Mouse (Mus musculus) embryonic facial prominence, embryonic 13.5 days (tissue): Measurements from ENCODE around the gene Noct. TPM values are rescaled to one million over a fixed set of nuclear protein-coding genes. Genes with fewer than 3 reads are reported as not detected.

ENCODE experiments used
- ATAC-seq: fragments of 200-750 bp; cut with Nextera tagmentation; 2 replicates; pipeline ENCODE4 v1.8.0; 2017; ENCODE audit warnings: low read depth; ENCODE audit not compliant: insufficient number of reproducible peaks, insufficient read depth, low FRiP score, low TSS enrichment
- H3K27ac ChIP-seq: fragments of 300-500 bp; sonication (generic); 2 replicates; pipeline ENCODE4 v1.5.1; 2015; ENCODE audit warnings: moderate library complexity, mild to moderate bottlenecking, inconsistent platforms
- H3K27me3 ChIP-seq: fragments of 300-500 bp; sonication (generic); 2 replicates; pipeline ENCODE4 v1.6.1; 2015; ENCODE audit warnings: mild to moderate bottlenecking, inconsistent platforms
- H3K36me3 ChIP-seq: fragments of 300-500 bp; sonication (generic); 2 replicates; pipeline ENCODE4 v1.6.1; 2015; ENCODE audit warnings: mild to moderate bottlenecking, inconsistent platforms
- H3K4me1 ChIP-seq: fragments of 300-500 bp; sonication (generic); 2 replicates; pipeline ENCODE4 v1.6.1; 2015; ENCODE audit warnings: inconsistent platforms
- H3K4me2 ChIP-seq: fragments of 300-500 bp; sonication (generic); 2 replicates; pipeline ENCODE4 v1.6.1; 2015; ENCODE audit warnings: moderate library complexity, mild to moderate bottlenecking, inconsistent platforms
- H3K4me3 ChIP-seq: fragments of 300-500 bp; sonication (generic); 2 replicates; pipeline ENCODE4 v1.5.1; 2015; ENCODE audit warnings: mild to moderate bottlenecking, inconsistent platforms
- H3K9ac ChIP-seq: fragments of 300-500 bp; sonication (generic); 2 replicates; pipeline ENCODE4 v1.6.1; 2015; ENCODE audit warnings: mild to moderate bottlenecking, inconsistent platforms
- H3K9me3 ChIP-seq: fragments of 300-500 bp; sonication (generic); 2 replicates; pipeline ENCODE4 v1.6.1; 2016; ENCODE audit warnings: inconsistent platforms
- WGBS: fragments of 180-500 bp; shearing (Covaris S2); methylation state at CpG from one replicate; pipeline ENCODE4 v1.1.7; 2015; ENCODE audit warnings: mixed read lengths; 5-methylcytosine and 5-hydroxymethylcytosine counted together
- polyA plus RNA-seq: library from polyadenylated mRNA; unstranded; fragments of >200 nt; fragmentation: Nextera tagmentation; extraction: Ambion mirVana; gene quantifications from 2 replicates; pipeline ENCODE4 v1.2.1, GENCODE M21; 2015

Noct gene
- polyA plus RNA-seq, 1 experiment from 2014 or later: 9.9 TPM

DNA sequence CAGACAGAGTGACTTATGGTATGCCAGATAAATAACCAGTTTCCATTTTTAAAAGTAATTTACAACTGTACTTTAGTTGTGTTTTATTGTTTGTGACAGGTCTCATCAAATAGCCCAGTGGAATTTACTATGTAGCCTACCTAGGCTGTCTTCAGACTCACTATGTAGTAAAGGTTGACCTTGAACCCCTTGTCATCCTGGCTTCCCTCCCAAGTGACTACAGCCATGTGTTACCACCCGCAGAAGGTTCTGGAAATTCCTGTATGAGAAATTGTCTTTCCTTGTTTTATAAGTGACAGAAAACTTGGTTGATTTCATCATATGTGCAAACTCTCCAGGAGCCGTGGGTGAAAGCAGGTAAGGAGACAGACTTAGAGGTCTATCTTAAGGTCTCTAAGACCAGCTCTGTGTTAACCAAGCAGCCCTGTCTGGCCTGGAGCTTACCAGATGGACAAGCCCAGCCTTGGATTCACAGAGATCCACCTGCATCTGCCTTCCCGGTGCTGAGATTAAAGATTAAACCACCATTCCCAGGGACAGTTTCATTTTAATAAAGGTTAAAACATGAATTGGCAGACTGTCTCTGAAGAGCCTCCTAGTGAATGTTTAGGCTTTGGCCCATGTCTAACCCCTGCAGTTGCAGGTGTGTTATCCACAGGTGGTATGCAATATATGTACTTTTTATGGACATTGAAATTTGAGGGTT lies 8.1 kb downstream of the Noct start:
- Histone ChIP-seq H3K27me3 (no peaks in the 10 kb centered on the region), H3K36me3 (no peaks in the 10 kb centered on the region), H3K9me3 (no peaks in the 10 kb centered on the region), H3K4me1 (peaks cover 29% of the 10 kb centered on the region), H3K27ac (no peak overlapping the region), H3K4me2 (no peak overlapping the region), H3K4me3 (no peak overlapping the region), H3K9ac (no peak overlapping the region)
- 88% methylated on average over 3 of the region's 3 CpGs for WGBS
- ATAC-seq: no peak

GRCm38 (mm10) chr3:51233474-51233873 lies 9.2 kb downstream of the Noct start:
- ATAC-seq: no peak
- Histone ChIP-seq H3K4me2 (no peak overlapping the region), H3K9me3 (no peaks in the 10 kb centered on the region), H3K36me3 (no peaks in the 10 kb centered on the region), H3K4me1 (peaks cover 35% of the 10 kb centered on the region), H3K4me3 (no peak overlapping the region), H3K9ac (no peak overlapping the region), H3K27ac (no peak overlapping the region), H3K27me3 (no peaks in the 10 kb centered on the region)
- WGBS: 51% methylated on average over 5 of the region's 5 CpGs

DNA sequence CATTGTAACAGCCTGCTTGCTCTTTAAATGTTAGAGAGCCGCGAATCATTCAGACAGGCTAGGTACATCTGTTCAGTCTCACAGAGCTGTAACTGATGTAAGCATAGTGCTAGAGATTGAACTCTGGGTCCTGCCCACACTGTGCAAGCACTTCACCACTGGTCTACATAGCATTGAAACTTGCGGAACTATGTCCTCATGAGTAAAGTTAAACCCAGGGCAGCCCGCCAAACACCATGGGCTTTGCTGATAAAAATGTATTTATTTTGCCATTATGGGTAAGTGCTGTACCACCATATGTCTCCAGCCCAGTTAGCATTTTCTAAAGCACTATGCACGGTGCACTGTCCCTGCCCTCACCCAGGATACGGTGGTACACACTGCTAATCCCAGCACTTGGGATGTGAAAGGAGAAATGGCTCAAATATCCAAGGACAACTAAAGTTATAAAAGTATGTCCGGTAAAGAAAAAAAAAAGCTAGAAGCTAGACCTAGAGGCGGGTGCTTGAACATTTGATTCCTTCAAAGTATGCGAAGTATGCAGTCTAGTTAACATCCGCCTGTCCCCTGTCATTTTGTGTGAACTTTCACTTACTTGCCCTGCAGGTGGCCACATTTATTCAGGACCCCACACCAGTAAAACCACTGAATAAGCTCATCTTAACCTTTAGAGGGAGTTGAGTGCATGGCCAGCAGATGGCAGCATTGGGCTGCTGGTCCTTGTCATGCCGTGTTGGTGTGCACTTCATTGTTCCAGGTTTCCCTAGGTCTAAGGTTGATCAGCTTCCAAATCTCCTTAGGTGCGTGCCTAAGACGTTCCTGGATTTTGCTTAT lies 9.9 kb downstream of the Noct start:
- no peaks in the 10 kb centered on the region for H3K9me3 ChIP-seq
- peak overlapping the region; percentile 12; the same call in 1 of the 2 replicates for H3K4me2 ChIP-seq
- no peak overlapping the region for H3K4me3 ChIP-seq
- peaks cover 32% of the 10 kb centered on the region for H3K4me1 ChIP-seq
- WGBS: 42% methylated on average over 13 of the region's 13 CpGs
- ATAC-seq: peak; percentile 81
- no peaks in the 10 kb centered on the region for H3K27me3 ChIP-seq
- H3K36me3 ChIP-seq: no peaks in the 10 kb centered on the region
- H3K27ac ChIP-seq: no peak overlapping the region
- 0 out of 2 replicates have a peak overlapping the region, but pooled peaks have one; percentile 38 for H3K9ac ChIP-seq

DNA sequence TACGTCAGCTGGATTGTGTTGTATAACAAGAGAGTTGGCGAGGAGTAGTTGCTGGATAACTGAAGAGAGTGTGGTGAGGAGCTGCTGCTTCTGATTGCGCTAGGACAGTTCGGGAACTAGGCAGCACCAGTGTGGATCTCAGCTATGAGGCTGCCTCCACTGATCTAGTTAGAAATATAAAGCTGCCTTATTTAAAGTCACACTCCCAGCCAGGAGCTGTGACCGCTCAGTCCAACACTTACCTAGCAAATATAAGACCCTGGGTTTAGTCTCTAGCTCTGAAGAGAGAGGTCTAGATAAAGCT lies 10.5 kb downstream of the Noct start:
- Histone ChIP-seq H3K4me2 (peak overlapping the region; percentile 12; the same call in 1 of the 2 replicates), H3K9me3 (no peaks in the 10 kb centered on the region), H3K9ac (no peak overlapping the region), H3K27ac (no peak overlapping the region), H3K4me1 (peaks cover 32% of the 10 kb centered on the region), H3K27me3 (no peaks in the 10 kb centered on the region), H3K36me3 (no peaks in the 10 kb centered on the region), H3K4me3 (no peak overlapping the region)
- WGBS: 75% methylated on average over 5 of the region's 5 CpGs
- ATAC-seq: 0 out of 2 replicates have a peak, but pooled peaks have one; percentile 21

DNA sequence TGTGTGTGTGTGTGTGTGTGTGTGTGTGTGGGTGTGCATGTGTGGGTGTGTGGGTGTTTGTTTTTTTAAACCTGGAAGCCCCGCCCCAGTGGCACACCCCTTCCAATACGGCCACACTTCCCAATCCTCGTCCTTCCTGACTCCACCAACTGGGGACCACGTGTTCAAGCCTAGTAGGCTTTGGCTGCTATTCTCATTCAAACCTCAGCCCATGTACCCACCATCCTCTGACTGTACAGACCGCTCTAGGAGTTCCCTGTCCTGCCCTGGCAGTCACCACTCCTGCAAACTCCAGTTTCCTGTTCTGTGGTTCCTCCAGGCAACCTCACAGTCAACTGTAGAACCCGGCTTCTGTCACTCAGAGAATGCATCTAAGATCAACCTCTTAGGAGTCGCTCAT lies 14.3 kb downstream of the Noct start:
- H3K36me3 ChIP-seq: no peaks in the 10 kb centered on the region
- H3K4me3 ChIP-seq: no peak overlapping the region
- H3K27ac ChIP-seq: no peak overlapping the region
- no peak overlapping the region for H3K4me2 ChIP-seq
- no peak overlapping the region for H3K9ac ChIP-seq
- ATAC-seq: no peak
- H3K27me3 ChIP-seq: no peaks in the 10 kb centered on the region
- peaks cover 21% of the 10 kb centered on the region for H3K4me1 ChIP-seq
- H3K9me3 ChIP-seq: no peaks in the 10 kb centered on the region
- 88% methylated on average over 7 of the region's 7 CpGs for WGBS

DNA sequence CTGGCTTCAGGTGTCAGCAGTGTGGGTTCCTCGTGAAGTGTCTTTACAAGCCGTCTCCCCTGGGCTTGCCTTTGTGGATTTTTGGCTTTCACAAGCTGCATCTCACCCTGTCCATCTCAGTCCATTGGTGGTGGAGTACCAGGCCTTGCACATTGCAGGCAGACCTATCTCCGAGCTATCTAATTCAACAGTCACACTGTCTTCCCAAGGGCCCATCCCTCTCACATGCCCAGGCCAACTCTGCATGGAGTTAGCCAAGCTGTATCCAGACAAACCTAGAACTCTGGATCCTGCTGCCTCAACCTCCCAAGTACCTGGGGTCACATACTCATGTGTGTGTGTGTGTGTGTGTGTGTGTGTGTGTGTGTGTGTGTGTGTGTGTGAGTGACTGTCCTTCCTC lies 15.3 kb downstream of the Noct start:
- peaks cover 12% of the 10 kb centered on the region; the same call in 1 of the 2 replicates for H3K4me1 ChIP-seq
- no peaks in the 10 kb centered on the region for H3K9me3 ChIP-seq
- no peak overlapping the region for H3K27ac ChIP-seq
- ATAC-seq: no peak
- H3K36me3 ChIP-seq: no peaks in the 10 kb centered on the region
- no peak overlapping the region for H3K4me3 ChIP-seq
- H3K9ac ChIP-seq: no peak overlapping the region
- no peaks in the 10 kb centered on the region for H3K27me3 ChIP-seq
- 92% methylated on average over 3 of the region's 3 CpGs for WGBS
- no peak overlapping the region for H3K4me2 ChIP-seq

DNA sequence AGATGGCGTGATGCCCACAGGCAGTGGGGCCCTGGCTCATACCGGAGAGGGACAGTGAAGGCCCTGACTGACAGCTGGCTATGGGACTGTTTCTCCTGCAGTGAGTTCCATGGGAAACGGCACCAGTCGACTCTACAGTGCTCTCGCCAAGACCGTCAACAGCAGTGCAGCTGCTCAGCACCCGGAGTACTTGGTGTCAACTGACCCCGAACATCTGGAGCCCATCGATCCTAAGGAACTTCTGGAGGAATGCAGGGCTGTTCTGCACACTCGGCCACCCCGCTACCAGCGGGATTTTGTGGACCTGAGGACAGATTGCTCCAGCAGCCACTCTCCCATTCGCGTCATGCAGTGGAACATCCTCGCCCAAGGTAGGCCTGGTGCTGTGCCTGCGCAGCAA lies 23.5 kb downstream of the Noct start:
- no peak overlapping the region for H3K9ac ChIP-seq
- no peak overlapping the region for H3K27ac ChIP-seq
- WGBS: 57% methylated on average over 16 of the region's 16 CpGs
- H3K4me1 ChIP-seq: no peaks in the 10 kb centered on the region; the same call in none of the 2 replicates
- no peak overlapping the region for H3K4me2 ChIP-seq
- no peak overlapping the region for H3K4me3 ChIP-seq
- no peaks in the 10 kb centered on the region for H3K27me3 ChIP-seq
- H3K9me3 ChIP-seq: no peaks in the 10 kb centered on the region
- no peak for ATAC-seq
- peaks cover 31% of the 10 kb centered on the region for H3K36me3 ChIP-seq

GRCm38 (mm10) chr3:51248600-51248999 lies 24.4 kb downstream of the Noct start:
- H3K4me2 ChIP-seq: no peak overlapping the region
- 91% methylated on average over 6 of the region's 6 CpGs for WGBS
- no peak overlapping the region for H3K9ac ChIP-seq
- H3K27me3 ChIP-seq: no peaks in the 10 kb centered on the region
- H3K27ac ChIP-seq: no peak overlapping the region
- no peaks in the 10 kb centered on the region; the same call in none of the 2 replicates for H3K4me1 ChIP-seq
- H3K4me3 ChIP-seq: no peak overlapping the region
- no peak for ATAC-seq
- peaks cover 40% of the 10 kb centered on the region for H3K36me3 ChIP-seq
- H3K9me3 ChIP-seq: no peaks in the 10 kb centered on the region

DNA sequence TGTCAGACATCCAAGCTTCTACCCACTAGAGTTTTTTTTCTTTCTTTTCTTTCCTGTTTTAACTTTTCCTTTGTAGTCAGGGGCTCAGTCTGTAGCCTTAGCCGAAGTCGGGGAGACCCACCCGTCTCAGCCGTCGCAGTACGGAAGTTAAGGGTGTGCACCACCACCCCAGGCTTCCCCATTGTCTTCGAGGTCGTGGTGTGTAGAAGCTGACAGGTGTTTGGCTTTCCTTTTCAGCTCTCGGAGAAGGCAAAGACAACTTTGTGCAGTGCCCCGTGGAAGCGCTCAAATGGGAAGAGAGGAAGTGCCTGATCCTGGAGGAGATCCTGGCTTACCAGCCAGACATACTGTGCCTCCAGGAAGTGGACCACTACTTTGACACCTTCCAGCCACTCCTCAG lies 25.2 kb downstream of the Noct start:
- peaks cover 49% of the 10 kb centered on the region for H3K36me3 ChIP-seq
- H3K4me2 ChIP-seq: no peak overlapping the region
- ATAC-seq: no peak
- WGBS: 88% methylated on average over 11 of the region's 11 CpGs
- no peak overlapping the region for H3K9ac ChIP-seq
- H3K4me3 ChIP-seq: no peak overlapping the region
- no peaks in the 10 kb centered on the region for H3K27me3 ChIP-seq
- H3K9me3 ChIP-seq: no peaks in the 10 kb centered on the region
- H3K27ac ChIP-seq: no peak overlapping the region
- no peaks in the 10 kb centered on the region; the same call in none of the 2 replicates for H3K4me1 ChIP-seq

DNA sequence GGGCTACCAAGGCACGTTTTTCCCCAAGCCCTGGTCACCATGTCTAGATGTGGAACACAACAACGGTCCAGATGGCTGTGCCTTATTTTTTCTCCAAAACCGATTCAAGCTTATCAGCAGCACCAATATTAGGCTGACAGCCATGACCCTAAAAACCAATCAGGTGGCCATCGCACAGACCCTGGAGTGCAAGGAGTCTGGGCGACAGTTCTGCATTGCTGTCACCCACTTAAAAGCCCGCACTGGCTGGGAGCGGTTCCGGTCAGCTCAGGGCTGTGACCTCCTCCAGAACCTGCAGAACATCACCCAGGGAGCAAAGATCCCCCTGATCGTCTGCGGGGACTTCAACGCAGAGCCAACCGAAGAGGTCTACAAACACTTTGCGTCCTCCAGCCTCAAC lies 25.6 kb downstream of the Noct start:
- Histone ChIP-seq H3K36me3 (peaks cover 53% of the 10 kb centered on the region), H3K4me3 (no peak overlapping the region), H3K9ac (no peak overlapping the region), H3K27me3 (no peaks in the 10 kb centered on the region), H3K4me2 (no peak overlapping the region), H3K4me1 (no peaks in the 10 kb centered on the region; the same call in none of the 2 replicates), H3K27ac (no peak overlapping the region), H3K9me3 (no peaks in the 10 kb centered on the region)
- no peak for ATAC-seq
- 94% methylated on average over 13 of the region's 13 CpGs for WGBS

GRCm38 (mm10) chr3:51251057-51251456 lies 26.8 kb downstream of the Noct start:
- no peak for ATAC-seq
- Histone ChIP-seq H3K4me1 (no peaks in the 10 kb centered on the region; the same call in none of the 2 replicates), H3K9me3 (no peaks in the 10 kb centered on the region), H3K4me2 (no peak overlapping the region), H3K36me3 (peaks cover 61% of the 10 kb centered on the region), H3K27ac (no peak overlapping the region), H3K9ac (no peak overlapping the region), H3K4me3 (no peak overlapping the region), H3K27me3 (no peaks in the 10 kb centered on the region)
- 85% methylated on average over 5 of the region's 5 CpGs for WGBS

- no peaks in the 10 kb centered on the region for H3K27me3 ChIP-seq
- no peak overlapping the region for H3K9ac ChIP-seq
- H3K36me3 ChIP-seq: peaks cover 73% of the 10 kb centered on the region
- no peak overlapping the region for H3K4me3 ChIP-seq
- H3K27ac ChIP-seq: no peak overlapping the region
- 97% methylated on average over 1 of the region's 1 CpGs for WGBS
- H3K9me3 ChIP-seq: no peaks in the 10 kb centered on the region
- no peaks in the 10 kb centered on the region; the same call in none of the 2 replicates for H3K4me1 ChIP-seq
- no peak overlapping the region for H3K4me2 ChIP-seq
- no peak for ATAC-seq
Measured at GRCm38 (mm10) chr3:51252223-51252622, 28.0 kb downstream of the Noct start.
